Mouse (Mus musculus) spleen, adult 2 months (tissue): Measurements from ENCODE around the gene Zfp764.

Source experiments
- CTCF ChIP-seq: fragments of 200-500 bp; IDR thresholded peaks from 2 replicates; pipeline ENCODE4 v1.5.1; 2011; ENCODE audit warnings: mild to moderate bottlenecking, inconsistent platforms; ENCODE audit not compliant: insufficient read depth, insufficient read length, insufficient replicate concordance; ENCODE audit errors: extremely low read depth
- POLR2A ChIP-seq: fragments of 200-500 bp; IDR thresholded peaks from 2 replicates; pipeline ENCODE4 v1.6.1; 2011; ENCODE audit warnings: low read depth, low read length, inconsistent platforms

DNA sequence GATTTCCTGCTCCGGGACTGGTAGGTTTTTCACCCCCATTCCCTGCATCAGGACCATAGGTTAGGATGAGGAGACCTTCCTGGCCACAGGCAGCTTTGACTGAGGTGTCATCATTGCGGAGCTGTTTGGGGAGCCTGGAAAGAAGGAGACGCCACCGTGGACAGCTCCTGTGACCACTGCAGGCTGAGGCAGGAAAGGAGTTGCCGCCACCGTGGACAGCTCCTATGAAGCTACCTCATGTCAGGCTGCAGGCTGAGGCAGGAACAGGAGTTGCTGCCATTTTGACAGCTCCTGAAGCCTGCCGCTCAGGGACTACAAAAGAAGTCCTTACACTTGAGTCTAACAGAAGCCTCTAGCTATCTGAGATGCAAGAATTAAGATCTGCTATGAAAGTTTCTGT, 48.3 kb upstream of the Zfp764 start:
- TF ChIP-seq POLR2A (no peak), CTCF (no peak)
